Comparison of ENCODE assay signal across 8 mouse cellular contexts in the genomic region with DNA sequence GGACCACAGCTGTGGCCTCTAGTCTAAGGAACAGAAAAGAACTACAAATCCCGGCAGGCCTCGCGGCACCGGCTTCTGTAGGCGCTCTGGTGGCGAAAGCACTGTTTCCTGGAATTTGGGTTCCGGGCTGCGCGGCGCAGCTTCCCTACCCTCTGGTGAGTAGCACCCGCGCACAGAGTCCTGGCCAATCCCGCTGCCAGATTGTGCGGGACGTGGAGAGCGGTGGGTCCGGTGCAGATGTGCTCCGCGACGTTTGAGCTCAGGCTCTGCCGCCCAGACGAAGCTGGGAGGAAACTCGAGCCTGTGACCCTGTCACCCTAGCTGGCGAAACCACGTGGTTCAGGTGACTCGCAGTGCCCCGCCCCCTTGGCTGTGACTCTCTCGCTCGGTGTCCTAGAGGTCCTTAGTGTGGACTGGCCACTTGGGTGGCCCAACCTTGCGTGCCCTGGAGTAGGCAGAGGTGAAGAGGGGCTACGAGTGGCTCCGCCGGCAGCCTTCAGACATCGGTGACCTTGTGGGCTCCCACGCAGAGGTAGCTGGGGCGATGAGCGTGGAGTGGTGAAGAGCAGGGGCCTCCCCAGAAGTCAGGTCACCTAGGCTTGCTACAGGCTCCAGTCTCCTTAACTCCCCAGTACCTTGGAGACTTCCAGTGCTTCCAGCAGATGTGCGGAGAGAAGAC. TPM values are rescaled to one million over a fixed set of nuclear protein-coding genes. Genes with fewer than 3 reads are reported as not detected.
DNase-seq lines count a peak whose midpoint lies in the region; ATAC-seq and TF ChIP-seq lines count a peak whose summit lies in the region.

A gene (plus strand): TSS at position 114 of the 679 bp plus-strand sequence.

- no peaks in the 10 kb centered on the region; the same call in 1 of the 2 replicates for H3K4me1 ChIP-seq in bone marrow, adult 2 months (ENCODE audit: control insufficient read depth, insufficient read depth, low read length)
- 0 out of 2 replicates have a peak, but pooled peaks cover 3% of the 10 kb centered on the region for H3K4me1 ChIP-seq in embryonic facial prominence, embryonic 15.5 days
- H3K4me1 ChIP-seq in kidney, embryonic 14.5 days (ENCODE audit: control insufficient read depth, insufficient read depth, low read length): peaks cover 5% of the 10 kb centered on the region; the same call in 1 of the 2 replicates
- 0 out of 2 replicates have a peak, but pooled peaks cover 5% of the 10 kb centered on the region for H3K4me1 ChIP-seq in limb, embryonic 15.5 days

- whole genome bisulfite sequencing in bone marrow, adult 2 months: under 1% methylated on average over 38 of the region's 38 CpGs
- under 1% methylated on average over 38 of the region's 38 CpGs for WGBS in embryonic facial prominence, embryonic 15.5 days
- under 1% methylated on average over 38 of the region's 38 CpGs for WGBS in kidney, embryonic 14.5 days
- WGBS in limb, embryonic 15.5 days: under 1% methylated on average over 38 of the region's 38 CpGs

- H3K9me3 ChIP-seq in embryonic facial prominence, embryonic 15.5 days (replicated peaks): no peaks in the 10 kb centered on the region
- no peaks in the 10 kb centered on the region for H3K9me3 ChIP-seq in kidney, embryonic 14.5 days (ENCODE audit: control insufficient read depth, low read length)
- H3K9me3 ChIP-seq in limb, embryonic 15.5 days: no peaks in the 10 kb centered on the region

- peak within 1 kb of the TSS; percentile 64 for H3K9ac ChIP-seq in embryonic facial prominence, embryonic 15.5 days
- H3K9ac ChIP-seq in kidney, embryonic 14.5 days (ENCODE audit: low read depth, low read length): peak within 1 kb of the TSS; percentile 66
- H3K9ac ChIP-seq in limb, embryonic 15.5 days: peak within 1 kb of the TSS; percentile 63

- no peaks in the 10 kb centered on the region for H3K27me3 ChIP-seq in embryonic facial prominence, embryonic 15.5 days
- H3K27me3 ChIP-seq in kidney, embryonic 14.5 days (ENCODE audit: control insufficient read depth, insufficient read depth, low read length): no peaks in the 10 kb centered on the region
- no peaks in the 10 kb centered on the region for H3K27me3 ChIP-seq in limb, embryonic 15.5 days

- no peak; the same call in 1 of the 2 replicates for TF ChIP-seq CTCF in bone marrow, adult 2 months (IDR thresholded peaks at IDR 0.05; ENCODE audit: control insufficient read depth, insufficient read depth, low read length)

- peak within 1 kb of the TSS; percentile 70; the same call in 1 of the 2 replicates for H3K27ac ChIP-seq in bone marrow, adult 2 months (ENCODE audit: control insufficient read depth, insufficient read depth, low read depth, low read length, poor library complexity)
- peak within 1 kb of the TSS; percentile 70 for H3K27ac ChIP-seq in embryonic facial prominence, embryonic 15.5 days (replicated peaks)
- H3K27ac ChIP-seq in kidney, embryonic 14.5 days (ENCODE audit: low read depth, low read length): peak within 1 kb of the TSS; percentile 69; the same call in 1 of the 2 replicates
- H3K27ac ChIP-seq in limb, embryonic 15.5 days: peak within 1 kb of the TSS; percentile 75

- no peaks in the 10 kb centered on the region for H3K36me3 ChIP-seq in embryonic facial prominence, embryonic 15.5 days
- H3K36me3 ChIP-seq in kidney, embryonic 14.5 days (ENCODE audit: control insufficient read depth, insufficient read depth, low read length): no peaks in the 10 kb centered on the region
- no peaks in the 10 kb centered on the region for H3K36me3 ChIP-seq in limb, embryonic 15.5 days

- ATAC-seq in embryonic facial prominence, embryonic 15.5 days (ENCODE audit: insufficient number of reproducible peaks, low FRiP score, low TSS enrichment, low read depth): peak; percentile 88
- peak; percentile 96 for ATAC-seq in kidney, embryonic 14.5 days (ENCODE audit: low FRiP score, low TSS enrichment)
- ATAC-seq in limb, embryonic 15.5 days (ENCODE audit: insufficient number of reproducible peaks, low FRiP score, low TSS enrichment, low read depth): peak; percentile 92

- TF ChIP-seq POLR2A in bone marrow, adult 2 months (IDR thresholded peaks at IDR 0.05; ENCODE audit: borderline replicate concordance, control insufficient read depth, low read depth, low read length): peak; percentile 8; the same call in 1 of the 2 replicates

- H3K4me3 ChIP-seq in bone marrow, adult 2 months (replicated peaks; ENCODE audit: control insufficient read depth, low read depth, low read length): peak within 1 kb of the TSS; percentile 100
- H3K4me3 ChIP-seq in embryonic facial prominence, embryonic 15.5 days (replicated peaks): peak within 1 kb of the TSS; percentile 85
- peak within 1 kb of the TSS; percentile 72 for H3K4me3 ChIP-seq in kidney, embryonic 14.5 days (ENCODE audit: low read length)
- peak within 1 kb of the TSS; percentile 85 for H3K4me3 ChIP-seq in limb, embryonic 15.5 days

- DNase-seq in 416B (ENCODE audit: low read depth): peak; percentile 90
- peak; percentile 87 to 91 for DNase-seq in heart, adult 9 months (ENCODE audit: low spot score in 2 of 2)
- peak; percentile 62 to 77 for DNase-seq in monocyte, adult 2 months (ENCODE audit: low read depth in 1 of 2, low spot score in 2 of 2)
- peak; percentile 81 to 84 for DNase-seq in spleen, postnatal 36 days (ENCODE audit: low spot score in 2 of 2)

- H3K4me2 ChIP-seq in embryonic facial prominence, embryonic 15.5 days (replicated peaks): peak within 1 kb of the TSS; percentile 79
- peak within 1 kb of the TSS; percentile 71 for H3K4me2 ChIP-seq in kidney, embryonic 14.5 days (replicated peaks; ENCODE audit: low read depth, low read length)
- peak within 1 kb of the TSS; percentile 82 for H3K4me2 ChIP-seq in limb, embryonic 15.5 days

RNA-seq across cellular contexts. Expression of the gene that starts here (rescaled TPM):
- polyA plus RNA-seq in bone marrow, adult 2 months (2011; ENCODE audit: insufficient read depth, insufficient read length, low replicate concordance, missing spikeins): 3.0 and 5.9 TPM in 2 replicates
- polyA plus RNA-seq in embryonic facial prominence, embryonic 15.5 days (2015; fragmentation: Nextera tagmentation; extraction: Ambion mirVana): 19.1 and 20.0 TPM in 2 replicates
- polyA plus RNA-seq in kidney, embryonic 14.5 days (2014; fragmentation: Nextera tagmentation; extraction: Ambion mirVana): 16.0 and 17.3 TPM in 2 replicates
- 18.7 TPM in 2 replicates for polyA plus RNA-seq in limb, embryonic 15.5 days (2015; fragmentation: Nextera tagmentation; extraction: Ambion mirVana)

Comparison
In these comparisons a context has a peak if more than half of its experiments do, and no peak if none do; other contexts are left out.
1. Peak in every context shown above with its lines: DNase-seq, ATAC-seq, H3K4me3 ChIP-seq and H3K27ac ChIP-seq.